Mouse (Mus musculus) frontal cortex, postnatal 10 days (tissue): Measurements from ENCODE around the gene Gbx2.

Experiments used
- DNase-seq, 2 experiments: peaks; one replicate each; pipeline ENCODE4 v3.0.0; 2022; ENCODE audit warnings: low spot score in 2 of 2, mixed read lengths in 1 of 2

The Gbx2 gene

DNA sequence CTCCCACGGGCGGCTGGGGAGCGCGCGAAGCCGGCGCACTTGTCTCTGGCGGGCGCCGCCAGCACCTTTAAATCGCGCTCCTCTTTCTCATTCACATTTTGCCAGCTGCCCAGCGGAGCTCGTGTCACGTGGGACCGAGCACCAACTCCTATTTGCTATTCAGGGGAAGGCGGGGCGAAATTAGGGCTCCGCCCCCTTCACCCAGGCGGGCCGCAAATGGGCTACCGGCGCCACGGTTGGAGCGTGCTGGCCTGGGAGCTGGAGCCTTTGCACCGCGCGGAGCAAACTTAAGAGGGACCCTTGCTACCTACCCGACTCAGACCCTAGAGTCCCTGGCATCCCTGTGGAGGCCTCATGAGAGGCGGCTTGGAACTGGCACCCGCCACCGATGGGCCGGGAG is at the start of gene Gbx2:
Gene Gbx2, minus strand, starts transcription at position 60 of the 400 bp plus-strand sequence.
- no peak for DNase-seq

DNA sequence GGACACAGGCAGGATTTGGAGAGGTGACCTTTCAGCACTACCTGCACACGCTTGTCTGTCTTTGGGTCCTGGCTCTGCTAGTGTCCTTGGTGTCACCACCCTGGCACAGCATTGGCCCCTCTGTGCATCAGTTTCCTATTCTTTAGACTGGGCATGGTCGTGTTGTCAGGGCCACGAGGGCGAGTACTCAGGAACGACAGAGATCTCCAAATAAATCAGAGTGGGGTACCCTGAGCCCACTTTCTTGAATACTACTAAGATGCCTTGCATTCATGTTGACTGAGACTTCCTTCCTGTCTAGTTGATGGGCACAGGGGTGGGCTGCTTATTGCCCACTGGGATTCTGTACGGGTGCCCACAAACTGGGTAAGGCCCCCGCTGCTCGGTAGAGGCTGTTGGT is 46.3 kb upstream of the Gbx2 start:
- DNase-seq: no peak

DNA sequence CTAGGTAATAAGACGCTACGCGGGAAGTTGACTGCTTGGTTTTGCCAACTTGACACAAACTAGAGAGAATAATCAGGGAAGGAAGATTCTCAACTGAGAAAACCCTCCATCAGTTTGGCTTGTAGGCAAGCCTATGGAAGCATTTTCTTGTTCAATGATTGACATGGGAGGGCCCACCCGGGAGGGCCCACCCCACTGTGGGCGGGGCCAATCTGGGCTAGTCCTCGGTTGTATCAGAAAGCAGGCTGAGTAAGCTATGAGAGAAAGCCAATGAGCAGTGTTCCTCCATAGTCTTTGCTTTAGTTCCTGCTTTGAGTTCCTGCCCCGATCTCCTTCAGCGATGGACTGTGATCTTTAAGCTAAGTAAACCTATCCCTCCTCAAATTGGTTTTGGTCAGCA is 45.4 kb upstream of the Gbx2 start:
- no peak for DNase-seq

DNA sequence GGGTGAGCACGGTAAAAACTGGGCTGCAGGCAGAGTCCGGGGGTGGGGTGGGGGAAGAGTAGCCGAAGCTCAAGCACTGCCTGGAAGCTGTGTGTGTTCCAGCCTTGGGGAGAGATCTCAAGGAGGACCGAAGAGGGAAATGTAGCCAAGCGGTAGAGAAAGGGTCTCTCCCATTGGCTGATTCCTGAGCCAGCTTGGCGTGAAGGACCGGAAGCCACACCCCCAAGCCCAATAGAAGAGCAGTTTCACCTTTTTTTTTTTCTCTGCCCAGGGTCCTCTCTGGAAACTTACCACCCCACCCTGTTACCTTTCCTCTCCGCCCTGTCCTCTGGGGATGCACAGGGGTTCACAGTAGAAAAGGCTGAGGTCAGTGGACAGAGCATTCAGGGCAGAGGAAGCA is 43.6 kb upstream of the Gbx2 start:
- DNase-seq: no peak

DNA sequence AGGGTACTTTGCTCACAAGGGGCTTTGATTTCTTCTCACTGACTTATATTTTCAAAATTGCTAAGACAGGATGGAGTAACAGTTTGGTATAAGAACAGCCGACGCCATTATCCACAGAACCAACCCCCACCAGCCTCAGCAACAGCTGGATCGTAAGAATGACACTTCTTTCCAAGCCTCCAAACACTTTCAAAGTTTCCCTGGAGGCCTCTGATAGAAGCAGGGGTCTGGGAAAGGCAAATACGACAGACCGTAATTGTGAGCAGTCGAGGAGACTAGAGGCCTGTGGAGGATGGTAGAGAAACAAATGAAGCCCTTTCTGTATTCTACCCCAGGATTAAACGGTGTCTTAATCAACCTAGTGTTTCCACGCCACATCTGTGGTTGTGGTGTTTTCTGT is 40.9 kb upstream of the Gbx2 start:
- DNase-seq: no peak

DNA sequence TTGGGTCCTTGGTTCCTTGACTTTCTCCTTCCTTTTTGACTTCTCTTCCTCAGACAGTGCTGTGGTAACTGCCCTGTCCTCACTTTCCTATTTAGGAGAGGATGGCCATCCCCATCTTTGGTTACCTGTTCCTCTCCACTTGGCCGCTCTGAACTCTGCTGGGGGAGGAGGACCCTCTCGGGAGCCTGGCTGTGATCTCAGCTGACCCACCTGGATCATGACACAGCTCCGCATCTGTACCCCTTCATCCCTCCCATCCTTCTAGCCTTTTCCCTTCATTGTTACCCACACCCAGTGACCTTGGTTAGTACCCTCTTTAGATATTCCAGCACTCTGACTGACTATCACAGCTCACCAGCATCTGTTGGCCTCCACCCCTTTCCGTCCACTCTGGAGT is 38.7 kb upstream of the Gbx2 start:
- no peak for DNase-seq

DNA sequence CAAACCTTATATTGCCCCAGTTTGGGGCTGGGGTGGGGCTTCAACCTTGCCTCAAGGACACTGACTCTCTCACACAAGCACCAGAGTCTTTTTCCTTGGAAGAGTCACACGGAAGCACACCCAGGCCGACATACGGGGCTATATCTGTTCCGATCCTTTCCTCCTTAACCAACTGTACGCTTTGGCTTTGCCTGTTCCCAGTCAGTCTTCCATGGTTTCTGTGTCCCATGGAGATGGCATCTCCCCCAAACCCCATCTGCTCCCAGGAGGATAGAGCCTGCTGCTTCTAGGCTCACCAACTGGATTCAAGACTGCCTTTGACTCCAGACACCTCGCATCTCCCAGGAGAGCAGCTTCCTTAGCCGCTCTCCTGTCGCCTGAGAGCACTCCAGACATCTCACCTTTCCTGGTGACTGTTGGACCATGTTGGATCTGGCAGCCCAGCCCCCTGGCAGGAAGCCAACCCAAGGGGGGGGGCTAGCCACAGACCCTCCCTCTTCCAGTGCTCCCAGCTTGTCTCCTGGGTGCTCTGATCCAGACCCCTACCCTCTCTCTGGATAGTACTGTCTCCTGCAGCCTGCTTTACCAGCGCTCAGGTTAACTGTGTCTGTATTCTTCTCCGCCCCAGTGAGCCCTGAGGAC is 38.2 kb upstream of the Gbx2 start:
- no peak for DNase-seq

DNA sequence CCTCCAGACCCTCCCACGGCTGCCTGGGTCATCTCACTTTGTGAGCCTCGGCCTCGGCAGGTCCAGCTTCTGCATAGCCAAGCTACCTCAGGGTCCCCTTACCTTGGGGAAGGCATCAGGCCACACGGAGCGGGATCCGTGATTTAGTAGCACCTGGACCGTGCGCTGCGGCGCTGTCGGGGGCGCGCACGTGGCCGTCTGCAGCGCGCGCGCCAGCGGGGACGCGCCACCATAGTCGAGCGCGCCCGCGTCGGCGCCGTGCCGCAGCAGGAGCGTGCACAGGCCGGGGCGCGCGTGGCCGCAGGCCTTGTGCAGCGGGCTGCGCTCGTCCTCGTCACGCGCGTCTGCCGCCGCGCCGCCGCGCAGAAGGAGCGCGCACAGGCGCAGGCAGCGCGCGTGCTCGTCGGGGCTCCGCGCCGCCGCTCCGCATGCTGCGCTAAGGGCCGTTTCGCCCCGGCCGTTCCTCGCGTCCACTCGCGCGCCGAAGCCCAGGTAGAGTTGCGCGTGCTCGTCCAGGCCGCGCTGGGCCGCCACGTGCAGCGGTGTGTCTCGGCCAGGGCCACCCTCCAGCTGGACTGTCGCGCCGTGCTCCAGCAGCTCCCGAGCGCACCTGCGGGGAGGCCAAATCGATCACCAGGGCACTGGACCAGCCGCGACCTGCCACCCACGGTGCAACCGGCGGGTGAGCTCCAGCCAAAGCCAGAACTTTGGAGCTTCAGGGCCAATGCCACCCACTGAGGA is 37.3 kb upstream of the Gbx2 start:
- DNase-seq: peak; percentile 28 to 48

DNA sequence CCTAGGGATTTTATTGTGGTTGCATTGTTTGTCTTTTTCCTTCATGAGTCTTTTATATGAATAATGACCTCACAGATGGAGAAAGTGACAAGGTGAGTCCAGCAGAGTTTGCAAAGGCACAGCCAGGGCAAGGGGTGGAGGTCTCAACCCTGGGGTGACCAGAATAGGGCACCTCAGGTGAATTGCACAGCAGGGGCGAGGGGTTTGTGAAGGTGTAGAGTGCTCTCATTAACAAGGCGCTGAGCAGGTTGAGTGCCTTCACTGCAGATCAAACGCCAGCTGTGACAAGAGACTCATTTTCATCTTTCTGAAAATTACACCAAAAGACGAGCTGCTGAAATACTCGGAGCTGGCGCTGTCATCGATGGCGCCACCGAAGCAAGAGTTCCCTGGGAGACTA is 36.6 kb upstream of the Gbx2 start:
- DNase-seq: no peak

DNA sequence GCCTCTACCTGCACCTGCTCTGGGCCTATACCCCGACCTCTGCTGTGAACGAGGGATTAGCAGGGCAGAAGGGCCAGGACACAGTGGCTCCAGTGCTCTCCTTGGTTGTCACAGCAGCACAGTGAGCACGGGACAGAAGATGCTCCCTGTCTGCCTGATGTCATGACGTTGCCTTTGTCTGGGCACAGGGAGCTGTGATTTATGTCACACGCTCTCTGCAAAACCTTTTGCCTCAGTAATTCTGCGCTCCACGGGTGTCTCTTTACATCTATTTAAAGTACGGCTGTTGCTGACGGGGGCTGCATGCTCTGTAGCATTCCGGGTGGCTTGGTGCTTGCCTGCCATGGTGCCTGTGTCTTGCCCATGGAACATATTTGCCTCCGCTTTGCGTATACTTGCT is 33.4 kb upstream of the Gbx2 start:
- no peak for DNase-seq

DNA sequence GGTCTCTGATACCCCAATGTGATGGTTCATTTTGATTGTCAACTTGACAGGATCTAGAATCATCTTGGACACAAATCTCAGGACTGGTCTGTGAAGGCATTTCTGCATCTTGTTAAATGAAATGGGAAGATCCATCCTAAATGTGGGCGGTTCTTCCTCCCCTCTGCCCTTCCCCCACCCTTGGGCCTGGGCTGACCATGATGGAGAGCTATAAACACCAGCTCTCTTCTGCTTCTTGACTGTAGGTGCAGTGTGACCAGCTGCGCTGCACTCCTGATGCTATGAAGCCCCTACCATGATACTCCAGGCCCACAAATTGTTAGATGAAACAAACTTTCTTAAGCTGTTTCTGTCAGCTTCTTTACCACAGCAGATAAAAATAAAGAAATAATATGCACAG is 32.3 kb upstream of the Gbx2 start:
- no peak for DNase-seq

DNA sequence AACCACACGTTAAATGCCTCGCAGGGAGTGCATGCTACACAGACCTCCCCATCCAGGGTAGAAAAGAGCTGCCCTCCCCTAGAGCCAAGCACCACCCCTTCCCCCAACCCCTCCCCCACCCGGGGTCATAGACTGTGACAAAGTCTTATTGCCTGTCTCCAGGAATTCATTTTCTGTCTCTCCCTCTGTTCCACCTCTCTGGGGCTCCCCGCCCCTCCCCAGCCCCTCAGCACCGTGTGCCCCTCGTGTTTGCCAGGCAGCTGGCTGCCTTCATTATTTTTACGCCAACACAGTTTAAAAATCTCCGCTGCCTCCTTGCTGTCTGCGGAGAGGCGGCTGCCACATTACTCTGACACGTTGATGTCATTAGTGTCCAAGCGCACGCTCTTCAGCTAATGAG is 31.1 kb upstream of the Gbx2 start:
- no peak for DNase-seq

DNA sequence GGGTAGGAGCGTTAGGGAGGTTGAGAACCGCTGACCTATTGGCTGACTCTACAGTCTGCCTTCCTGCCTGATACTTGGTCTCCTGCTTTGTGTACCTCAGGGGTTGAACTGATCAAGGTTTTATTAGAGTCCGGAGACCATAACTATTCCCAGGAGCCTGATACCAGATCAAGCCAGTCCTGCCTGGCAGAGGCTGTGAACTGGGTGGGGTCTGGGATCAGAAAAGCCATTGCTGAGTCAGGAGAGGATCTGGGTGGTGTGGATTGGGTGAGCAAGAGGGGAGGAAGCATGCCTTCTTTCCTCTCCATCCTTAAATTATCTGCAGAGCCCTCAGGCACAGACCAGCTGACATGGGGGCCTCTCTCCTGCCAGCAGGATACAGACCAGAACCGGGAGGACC is 28.4 kb upstream of the Gbx2 start:
- no peak for DNase-seq

DNA sequence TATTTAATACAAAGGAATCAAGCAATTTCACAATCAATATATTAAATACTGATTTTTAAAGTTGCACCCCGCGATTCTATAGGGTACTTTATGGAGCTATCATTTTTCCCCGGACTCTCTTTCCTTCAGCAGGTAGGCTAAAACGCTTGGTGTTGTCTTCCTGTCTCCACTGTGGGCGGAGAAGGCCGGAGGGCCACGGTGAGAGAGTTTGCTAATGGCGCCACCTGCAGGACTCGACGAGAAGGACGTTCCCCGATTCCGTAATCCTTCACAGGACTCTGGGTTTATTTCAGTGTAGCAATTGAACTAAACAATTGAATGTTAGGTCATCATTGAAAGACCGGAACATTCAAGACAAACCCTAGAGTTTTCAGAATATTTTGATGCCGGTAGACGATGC is 12.2 kb upstream of the Gbx2 start:
- DNase-seq: peak in 1 of 2 experiments; percentile 61

DNA sequence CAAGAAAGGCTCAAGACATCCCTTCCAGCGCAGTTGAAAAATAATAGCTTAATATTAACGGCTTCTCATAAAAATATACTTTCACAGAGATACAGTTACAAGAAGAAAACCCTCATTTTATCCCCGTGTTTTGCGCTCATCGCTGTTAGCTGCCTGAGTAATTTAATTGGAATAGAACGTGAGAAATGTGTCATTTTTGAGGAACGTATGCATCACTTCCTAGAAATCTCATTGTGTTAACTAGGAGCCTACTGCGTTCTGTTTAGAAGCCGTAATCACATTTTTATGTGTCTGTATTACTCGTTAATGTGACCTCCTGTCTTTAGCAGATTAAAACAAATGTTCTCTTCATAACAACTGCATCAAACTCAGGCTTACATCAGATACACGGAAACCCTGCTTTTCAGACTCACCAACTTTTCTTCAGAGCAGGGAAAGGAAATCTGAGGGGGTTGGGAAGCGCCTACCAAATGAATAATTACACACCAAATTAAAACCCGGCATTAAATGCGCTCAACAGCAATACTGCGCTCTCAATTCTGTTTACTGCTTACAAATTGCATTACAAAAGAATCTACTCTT is 11.5 kb upstream of the Gbx2 start:
- no peak for DNase-seq

DNA sequence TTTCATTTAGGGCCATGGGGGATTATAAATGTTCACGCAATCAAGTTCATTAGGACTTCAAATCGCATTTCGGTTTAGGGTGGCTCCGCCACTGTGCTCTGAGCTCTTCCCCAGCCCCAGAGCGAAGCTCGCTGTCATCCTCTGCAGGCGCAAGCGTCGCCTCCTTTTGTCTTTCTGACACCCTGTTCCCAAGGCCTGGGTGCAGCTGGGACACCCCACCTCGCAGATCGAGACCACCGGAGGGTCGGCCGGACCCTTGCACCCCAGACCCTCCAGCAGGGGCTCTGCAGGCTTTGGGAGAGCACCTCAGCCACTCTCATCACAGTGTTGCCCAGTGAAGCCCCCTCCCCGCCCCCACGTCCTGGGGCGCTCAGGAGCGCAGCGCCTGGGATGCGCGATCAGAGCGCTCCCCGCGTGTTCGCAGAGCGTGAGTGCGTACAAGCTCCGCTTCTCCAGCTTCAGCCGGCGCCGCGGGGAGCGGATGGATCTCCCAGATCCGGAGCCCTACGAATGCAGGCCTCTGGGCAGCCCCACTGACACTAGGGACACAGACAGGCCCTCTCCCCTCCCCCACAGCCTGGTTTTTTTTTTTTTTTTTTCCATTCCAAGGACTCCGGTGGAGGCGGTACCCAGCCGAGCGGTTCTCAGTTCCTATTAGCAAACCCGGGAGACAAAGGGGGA is 10.9 kb upstream of the Gbx2 start:
- DNase-seq: no peak

DNA sequence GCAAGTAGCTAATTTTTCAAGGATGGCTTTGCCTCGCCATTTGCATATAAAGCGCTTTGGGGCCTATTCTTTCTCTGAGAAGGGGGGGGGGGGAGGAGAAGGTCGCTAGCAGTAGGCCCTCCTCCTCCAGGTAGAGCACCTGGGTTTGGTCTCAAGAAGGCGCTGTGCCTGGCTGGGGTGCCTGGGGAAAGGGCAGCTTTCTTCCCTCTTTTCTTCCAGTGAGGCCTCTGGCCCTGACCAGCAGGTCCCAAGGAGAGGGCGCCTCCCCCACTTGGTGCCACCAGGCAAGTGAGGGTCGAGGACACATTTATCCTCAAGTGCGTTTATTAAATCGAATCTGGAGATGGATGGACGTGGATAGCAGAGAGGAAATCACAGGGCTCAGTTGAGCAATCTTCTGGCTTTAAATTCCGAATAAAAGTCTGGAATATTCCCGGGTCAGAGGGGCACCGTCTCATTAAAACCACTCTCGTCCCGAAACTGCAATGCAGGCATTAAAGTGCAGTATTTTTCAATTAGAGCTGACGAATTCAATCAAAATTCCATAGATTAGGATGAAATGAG is 10.1 kb upstream of the Gbx2 start:
- no peak for DNase-seq

DNA sequence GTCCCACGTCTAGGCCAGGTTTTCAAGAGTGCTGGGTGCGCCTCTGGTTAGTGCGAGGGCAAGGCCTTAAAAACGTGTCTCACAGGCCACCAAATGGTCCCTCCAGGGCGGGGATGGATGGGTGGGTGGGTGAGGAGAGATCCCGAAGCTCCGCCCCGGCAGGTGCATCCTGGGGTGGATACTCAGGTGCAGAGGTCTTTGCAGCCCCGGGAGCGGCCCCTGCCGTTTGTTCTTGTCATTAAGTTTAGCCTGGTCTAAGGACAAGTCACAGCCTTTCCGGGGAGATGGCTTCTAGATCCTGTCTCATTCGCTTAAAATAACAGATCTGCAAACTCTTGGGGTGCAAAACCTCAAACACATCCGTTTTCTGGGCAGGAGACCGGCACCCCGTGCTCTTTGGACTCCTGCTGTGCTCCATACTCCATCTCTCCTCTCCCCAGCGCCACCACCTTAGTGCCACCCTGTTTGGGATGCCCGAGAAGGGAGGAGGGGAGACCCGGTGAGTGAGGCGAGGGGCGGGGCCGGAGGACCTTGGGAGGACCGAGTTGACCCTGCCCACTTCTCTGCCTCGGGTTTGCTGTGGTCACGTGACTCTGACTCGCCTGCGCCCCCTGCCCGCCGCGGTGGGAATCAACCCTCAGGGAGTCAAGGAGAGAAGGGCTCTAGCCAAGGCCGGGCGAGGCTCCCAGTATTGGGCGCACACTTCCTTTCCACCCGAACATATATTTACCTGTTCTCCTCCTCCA is 9.2 kb upstream of the Gbx2 start:
- peak; percentile 51 to 59 for DNase-seq

DNA sequence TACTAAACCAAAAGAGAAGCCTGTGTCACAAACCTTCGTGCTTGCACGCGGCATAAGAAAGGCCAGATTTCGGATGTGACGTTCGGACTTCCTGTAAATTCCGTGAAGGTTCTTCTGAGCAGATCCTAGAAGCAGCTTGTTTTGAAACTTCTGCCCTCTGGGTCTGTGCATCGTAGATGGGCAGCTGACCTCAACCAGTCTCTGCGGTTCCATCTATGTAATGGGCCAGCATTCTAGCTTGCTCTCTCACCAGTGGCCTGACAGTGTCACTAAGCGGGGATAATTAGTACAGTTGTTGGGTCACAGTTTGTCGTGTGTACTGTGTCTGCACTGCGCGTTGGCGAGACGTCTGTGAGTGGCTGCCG is 8.6 kb upstream of the Gbx2 start:
- DNase-seq: no peak

DNA sequence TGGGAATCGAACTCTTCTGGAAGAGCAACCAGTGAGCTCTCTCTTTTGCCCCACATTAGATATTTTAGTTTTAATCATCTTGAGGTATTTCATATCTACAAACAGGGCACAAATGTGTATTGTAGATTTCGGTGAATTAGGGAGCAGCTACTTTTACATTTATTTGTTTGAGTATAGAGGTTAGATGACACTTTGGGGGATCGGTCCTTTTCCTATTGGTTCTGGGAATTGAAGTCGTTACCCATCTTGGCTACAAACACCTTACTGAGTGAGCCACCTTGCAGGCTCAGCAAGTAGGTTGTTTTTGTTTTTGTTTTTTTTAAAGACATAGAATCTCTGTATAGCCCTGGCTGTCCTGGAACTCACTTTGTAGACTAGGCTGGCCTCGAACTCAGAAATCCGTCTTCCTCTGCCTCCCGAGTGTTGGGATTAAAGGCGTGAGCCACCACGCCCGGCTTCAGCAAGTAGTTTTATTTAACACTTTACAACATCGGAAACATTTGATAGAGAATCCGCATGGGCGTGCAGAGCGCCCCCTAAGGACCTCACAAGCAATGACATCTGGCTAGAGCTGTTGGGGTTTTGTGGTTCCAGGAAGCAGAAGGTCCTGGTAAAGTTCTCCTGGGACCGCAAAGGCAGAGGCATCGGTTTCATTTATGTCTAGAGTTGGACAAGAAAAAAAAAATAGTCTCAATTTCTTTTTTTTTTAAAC is 8.1 kb upstream of the Gbx2 start:
- no peak for DNase-seq
